Mouse (Mus musculus) gonadal fat pad, adult 2 months (tissue): ENCODE measurements around the gene Pgam1. TPM values are rescaled to one million over a fixed set of nuclear protein-coding genes. Genes with fewer than 3 reads are reported as not detected.
"Not testable (repeated sequence)": the region's sequence is repeated elsewhere in the genome, so short reads cannot be mapped to it uniquely, and the experiment has no call there.

Source experiments
- DNase-seq: peaks from one replicate; pipeline ENCODE4 v3.0.0-alpha.2; 2012; ENCODE audit warnings: low read depth
- polyA plus RNA-seq: library from polyadenylated mRNA; depleted of rRNA; stranded (reverse); fragments of >200 nt; gene quantifications from 2 replicates; pipeline ENCODE4 v1.2.3, GENCODE M21; 2012; rRNA removed

Pgam1 gene
- polyA plus RNA-seq, result 236 and 243 TPM in 2 replicates

- DNase-seq, result peak; percentile 58
Measured at GRCm38 (mm10) chr19:41911178-41912073, at the start of gene Pgam1. Gene Pgam1 (plus strand): TSS chr19:41911923.

- DNase-seq, result no peak
Measured at GRCm38 (mm10) chr19:41866707-41867106, 45.0 kb upstream of the Pgam1 start.

- no peak for DNase-seq
Measured at GRCm38 (mm10) chr19:41869296-41869695, 42.4 kb upstream of the Pgam1 start.

GRCm38 (mm10) chr19:41869946-41870345, 41.8 kb upstream of the Pgam1 start:
- DNase-seq, result not testable (repeated sequence)

GRCm38 (mm10) chr19:41872285-41872684, 39.4 kb upstream of the Pgam1 start:
- no peak for DNase-seq

GRCm38 (mm10) chr19:41874356-41874755, 37.4 kb upstream of the Pgam1 start:
- no peak for DNase-seq

- DNase-seq, result no peak
Measured at GRCm38 (mm10) chr19:41881842-41882241, 29.9 kb upstream of the Pgam1 start.

GRCm38 (mm10) chr19:41883882-41884281, 27.8 kb upstream of the Pgam1 start:
- no peak for DNase-seq

- DNase-seq, result no peak
Measured at GRCm38 (mm10) chr19:41888191-41888590, 23.5 kb upstream of the Pgam1 start.

- no peak for DNase-seq
Measured at GRCm38 (mm10) chr19:41894959-41895358, 16.8 kb upstream of the Pgam1 start.

- DNase-seq, result no peak
Measured at GRCm38 (mm10) chr19:41895460-41896318, 16.0 kb upstream of the Pgam1 start, which contains the start of gene Rrp12. Gene Rrp12 (minus strand): TSS chr19:41896173.

- DNase-seq, result no peak
Measured at GRCm38 (mm10) chr19:41896319-41896711, 15.4 kb upstream of the Pgam1 start.

GRCm38 (mm10) chr19:41898860-41899259, 12.9 kb upstream of the Pgam1 start:
- DNase-seq, result no peak

GRCm38 (mm10) chr19:41900495-41901090, 11.1 kb upstream of the Pgam1 start:
- DNase-seq, result no peak

GRCm38 (mm10) chr19:41901696-41902095, 10.0 kb upstream of the Pgam1 start:
- DNase-seq, result no peak

GRCm38 (mm10) chr19:41902848-41903593, 8.7 kb upstream of the Pgam1 start:
- no peak for DNase-seq

- no peak for DNase-seq
Measured at GRCm38 (mm10) chr19:41905246-41905645, 6.5 kb upstream of the Pgam1 start.

GRCm38 (mm10) chr19:41906311-41907078, 5.2 kb upstream of the Pgam1 start:
- no peak for DNase-seq

GRCm38 (mm10) chr19:41907079-41907760, 4.5 kb upstream of the Pgam1 start:
- DNase-seq, result no peak

GRCm38 (mm10) chr19:41908736-41909135, 3.0 kb upstream of the Pgam1 start:
- DNase-seq, result no peak
